Mouse (Mus musculus): ENCODE measurements around the gene Elovl6. TPM values are rescaled to one million over a fixed set of nuclear protein-coding genes. Genes with fewer than 3 reads are reported as not detected.
A peak's percentile ranks its signal among the peaks of the same experiment; 100 is the strongest.

The Elovl6 gene
- total RNA-seq, 2 experiments from 2014 or later, result 28.6 to 31.9 TPM

DNA sequence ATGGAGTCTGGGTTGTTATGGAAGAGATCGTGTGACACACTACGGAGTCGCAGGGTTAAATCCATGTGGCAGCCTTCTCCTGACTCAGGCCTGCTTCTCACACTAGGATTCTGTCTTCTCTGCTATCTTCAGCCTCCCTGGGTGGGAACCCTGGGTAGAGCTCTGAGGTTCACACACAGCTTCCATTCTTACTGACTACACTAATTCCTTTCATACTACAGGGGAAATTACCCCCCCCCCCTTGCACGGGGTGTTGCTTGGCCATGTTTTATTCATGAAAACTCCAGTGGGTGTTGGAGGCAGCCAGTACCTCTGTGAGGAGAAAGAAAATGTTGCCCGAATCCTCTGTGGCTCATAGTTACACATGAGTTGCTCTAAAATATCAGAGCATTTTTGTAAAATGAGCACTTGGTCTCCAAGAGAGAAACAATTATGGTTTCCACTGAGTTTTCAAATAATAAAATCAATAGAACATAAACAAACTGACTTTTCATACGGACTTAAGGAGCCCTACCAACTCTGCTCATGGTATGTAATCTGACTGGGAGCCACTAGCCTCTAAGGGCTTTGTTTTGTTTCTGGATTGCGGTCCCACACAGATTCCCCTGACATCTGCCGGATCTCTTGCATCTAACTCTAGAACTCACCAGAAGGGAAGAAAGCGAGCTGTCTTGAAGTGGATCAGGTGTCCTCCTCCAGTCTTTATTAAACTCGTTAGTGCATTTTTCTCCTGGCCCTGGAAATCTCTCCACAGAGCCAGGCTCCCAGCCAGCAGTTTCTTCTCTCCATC lies 108.3 kb downstream of the Elovl6 start:
- DNase-seq (ENCODE audit: low spot score in 2 of 2), result peak in 1 of 2 experiments; percentile 48

DNA sequence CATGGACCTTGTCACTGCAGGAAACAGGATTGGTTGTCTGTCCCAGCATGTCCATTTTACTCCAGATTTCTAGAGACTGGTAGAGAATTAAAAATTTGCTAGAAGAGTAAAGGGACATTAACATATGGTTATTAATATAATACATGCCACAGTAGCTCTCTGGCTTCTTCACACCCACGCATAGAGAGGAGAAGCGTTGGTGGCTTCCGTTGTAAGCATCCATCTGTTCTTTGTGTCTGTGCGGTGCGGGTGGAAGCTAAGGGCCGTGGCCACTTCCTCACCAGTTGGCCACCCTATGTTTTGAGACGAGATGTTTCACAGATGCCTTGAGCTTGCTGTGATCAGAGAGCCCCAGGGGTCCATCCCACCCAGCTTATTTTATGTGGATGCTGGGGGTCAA lies 109.5 kb downstream of the Elovl6 start:
- peak in 1 of 2 experiments; percentile 51 for DNase-seq (ENCODE audit: low spot score in 2 of 2)

DNA sequence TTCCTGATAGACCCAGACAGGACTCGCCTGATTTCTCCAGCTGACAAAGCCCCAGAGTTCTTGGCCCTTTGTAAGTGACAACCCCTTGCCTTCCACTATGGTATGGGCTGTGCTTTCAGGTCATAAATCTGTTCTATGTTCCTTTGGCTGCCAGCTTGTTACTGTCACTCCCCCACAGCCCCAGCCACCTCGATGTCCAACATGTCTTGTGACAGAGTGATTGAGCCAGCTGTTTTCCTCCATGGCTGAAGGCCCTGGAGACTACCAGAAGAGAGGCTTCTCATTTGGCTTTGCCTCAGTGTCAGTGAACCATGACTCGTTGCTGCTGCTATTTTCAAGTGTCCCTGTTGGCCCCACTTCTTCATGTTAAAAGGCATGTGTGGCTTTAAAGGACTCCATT lies 113.3 kb downstream of the Elovl6 start:
- DNase-seq (ENCODE audit: low spot score in 2 of 2), result no peak

DNA sequence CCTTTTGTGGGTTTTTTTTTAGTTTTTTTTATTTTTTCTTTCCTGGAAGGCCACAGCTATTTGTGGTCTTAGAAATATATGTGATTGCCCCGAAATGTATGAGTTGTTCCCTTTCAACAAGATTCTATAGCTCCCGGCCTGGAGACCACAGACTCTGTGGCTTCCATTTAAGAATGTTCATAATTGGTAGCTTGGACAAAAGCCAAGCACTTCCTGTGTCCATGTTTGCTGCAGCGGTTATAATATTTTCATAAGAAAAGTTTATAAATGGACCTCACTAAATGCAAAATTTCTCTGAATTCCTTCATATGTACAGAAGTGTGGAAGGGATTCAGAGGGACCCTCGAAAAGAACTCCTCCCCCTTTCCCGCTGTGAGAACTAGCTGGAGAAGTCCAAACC lies 114.6 kb downstream of the Elovl6 start:
- DNase-seq (ENCODE audit: low spot score in 2 of 2), result no peak

DNA sequence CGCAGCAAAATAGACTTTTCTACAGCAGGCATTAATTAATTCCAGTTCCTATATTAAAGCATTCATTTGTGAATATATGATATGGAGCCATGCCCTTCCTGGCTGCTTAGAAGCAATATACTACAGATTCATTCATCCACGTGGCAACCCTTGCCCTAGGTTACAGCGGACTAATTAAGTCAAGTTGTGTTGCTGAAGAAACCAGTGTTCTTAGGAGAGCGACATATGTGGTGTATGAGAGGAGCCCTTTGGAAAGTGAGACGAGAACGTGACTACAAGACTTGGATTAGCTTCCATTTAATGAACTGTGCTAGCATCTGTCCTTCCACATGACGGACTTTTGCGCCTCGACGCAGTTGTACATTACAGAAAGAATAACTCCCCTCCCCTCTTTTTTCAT lies 115.2 kb downstream of the Elovl6 start:
- DNase-seq (ENCODE audit: low spot score in 2 of 2), result no peak

DNA sequence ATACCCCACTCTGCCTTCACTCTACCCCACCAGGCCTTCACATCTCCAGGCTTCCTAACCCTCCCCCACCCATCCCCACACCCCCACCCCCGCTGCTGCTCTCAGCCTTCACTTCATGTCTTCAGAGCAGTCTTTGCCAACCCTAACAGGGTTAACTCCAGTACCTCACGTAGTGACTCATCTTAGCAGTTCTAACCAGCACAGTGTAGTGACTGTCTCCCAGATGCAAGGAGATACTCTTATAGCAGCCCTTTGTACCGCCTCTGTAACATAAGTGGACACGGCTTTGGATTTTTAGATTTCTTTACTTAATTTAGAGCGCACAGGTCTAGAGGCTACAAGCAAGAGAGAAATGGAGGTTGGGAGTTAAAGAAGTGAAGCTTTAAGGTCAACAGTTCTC lies 116.4 kb downstream of the Elovl6 start:
- no peak for DNase-seq (ENCODE audit: low spot score in 2 of 2)

DNA sequence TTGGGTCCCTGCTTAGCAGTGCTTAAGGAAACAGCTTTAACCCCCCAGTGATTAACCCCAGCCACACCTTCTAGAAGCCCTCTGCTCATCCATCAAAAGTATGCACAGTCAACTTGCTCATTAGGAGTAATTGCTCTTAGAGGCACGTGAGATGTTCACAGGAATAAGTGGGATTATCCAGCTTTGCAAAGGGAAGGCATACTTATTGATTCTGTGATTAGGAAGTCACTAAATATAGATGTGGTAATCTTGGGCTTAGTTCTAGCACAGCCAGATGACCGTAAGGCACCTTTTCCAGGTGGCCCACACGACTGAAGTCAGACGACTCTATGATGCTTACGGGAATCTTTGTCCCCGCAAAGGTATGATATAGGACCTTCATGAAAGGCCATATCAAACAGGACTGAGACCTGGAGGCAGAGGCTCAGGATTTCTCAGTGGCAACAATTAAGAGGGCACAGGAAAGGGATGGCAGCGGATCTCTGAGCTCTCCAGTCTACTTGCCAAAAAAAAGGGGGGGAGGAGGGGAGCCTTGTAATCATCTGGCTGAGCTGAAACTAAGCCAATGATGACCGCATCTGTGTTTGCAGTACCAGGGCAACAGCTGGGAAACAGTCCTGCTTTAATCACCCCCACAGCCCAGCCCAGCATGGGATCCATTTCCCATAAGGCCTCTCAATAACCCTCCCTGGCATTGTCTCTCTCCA lies 117.6 kb downstream of the Elovl6 start:
- DNase-seq (ENCODE audit: low spot score in 2 of 2), result peak in 1 of 2 experiments; percentile 54

DNA sequence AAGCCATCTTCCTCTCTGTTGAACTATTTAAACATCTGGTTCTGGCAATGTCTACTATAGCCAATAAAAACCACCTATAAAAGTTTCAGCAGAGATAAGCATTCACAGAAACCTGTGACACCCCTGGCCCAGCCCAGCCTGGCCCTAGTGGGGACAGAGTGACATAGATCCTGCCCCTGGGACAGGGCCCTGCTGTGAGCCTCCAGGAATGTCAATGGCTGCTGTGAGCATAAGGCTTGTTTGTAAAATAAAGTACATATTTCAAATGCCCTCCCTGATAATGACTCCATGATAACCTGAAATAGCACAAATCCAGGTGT lies 118.1 kb downstream of the Elovl6 start:
- DNase-seq (ENCODE audit: low spot score in 2 of 2), result no peak

DNA sequence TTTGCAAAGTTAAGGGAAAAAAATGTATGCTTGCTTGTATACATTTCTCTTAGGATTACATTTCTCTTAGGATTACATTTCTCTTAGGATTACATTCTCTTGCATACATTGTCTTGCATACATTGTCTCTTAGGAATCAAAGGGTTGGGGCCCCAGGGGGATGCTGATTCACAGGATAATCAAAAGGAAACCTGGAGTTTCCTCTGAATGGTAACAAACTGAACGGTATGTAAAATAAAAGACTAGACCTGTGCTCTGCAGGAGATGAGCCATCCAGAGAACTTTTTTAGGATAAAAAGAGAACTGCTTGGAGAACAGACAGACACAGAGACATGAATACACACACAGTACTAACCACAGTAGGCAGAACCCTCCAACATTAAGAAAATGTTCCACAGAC lies 118.8 kb downstream of the Elovl6 start:
- DNase-seq (ENCODE audit: low spot score in 2 of 2), result no peak

DNA sequence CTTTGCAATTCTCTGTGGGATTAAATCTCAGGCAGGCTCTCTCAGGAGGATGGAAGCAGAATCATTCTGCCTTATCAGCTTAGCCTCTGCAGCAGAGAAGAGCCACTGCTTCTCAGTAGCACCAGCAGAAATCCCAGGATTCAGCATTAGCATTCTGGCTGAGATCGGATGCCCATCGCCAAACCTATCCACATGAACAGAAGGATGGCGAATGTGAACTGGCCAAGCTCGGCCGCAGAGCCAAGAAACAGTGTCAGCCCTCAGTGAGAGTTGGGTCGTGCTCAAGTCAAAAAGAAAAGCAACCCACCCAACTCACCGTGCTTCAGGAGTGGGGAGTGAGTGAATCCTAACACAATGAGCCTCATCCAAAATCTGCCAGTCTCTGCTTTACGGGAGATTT lies 119.6 kb downstream of the Elovl6 start:
- no peak for DNase-seq (ENCODE audit: low spot score in 2 of 2)

DNA sequence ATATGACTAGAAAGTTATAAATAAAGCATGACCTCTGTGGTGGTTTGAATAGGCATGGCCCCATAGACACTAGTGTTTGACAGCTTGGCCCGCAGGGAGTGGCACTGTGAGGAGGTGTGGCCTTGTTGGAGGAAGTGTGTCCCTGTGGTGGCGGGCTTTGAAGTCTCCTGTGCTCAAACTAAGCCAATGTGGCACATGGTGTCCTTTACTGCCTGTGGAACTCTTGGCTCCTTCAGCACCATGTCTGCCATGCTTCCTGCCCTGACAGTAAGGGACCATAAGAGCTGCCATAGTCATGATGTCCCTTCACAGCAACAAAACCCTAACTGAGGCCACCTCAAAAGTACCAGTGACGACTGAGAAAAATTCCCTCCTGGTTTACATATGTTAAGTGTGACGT lies 120.3 kb downstream of the Elovl6 start:
- DNase-seq (ENCODE audit: low spot score in 2 of 2), result no peak

DNA sequence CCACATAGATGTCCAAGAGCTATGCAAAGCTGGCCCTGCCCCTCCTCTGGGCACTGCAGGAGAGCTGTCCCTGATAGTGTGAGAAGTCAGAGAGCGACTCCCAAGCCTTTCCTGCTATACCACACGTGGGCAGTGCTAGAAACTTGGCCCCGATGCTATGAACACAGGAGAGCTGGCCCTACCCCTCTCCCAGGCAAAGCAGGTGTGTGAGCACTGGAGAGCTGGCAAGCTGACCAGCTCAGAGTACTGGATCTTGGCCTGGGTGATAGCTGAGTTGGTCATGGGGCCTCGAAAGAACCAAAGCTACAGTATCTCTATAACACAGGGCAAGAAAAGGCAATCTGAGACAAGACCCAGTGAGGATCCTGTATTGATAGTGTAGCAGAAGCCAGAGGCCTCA lies 124.4 kb downstream of the Elovl6 start:
- no peak for DNase-seq (ENCODE audit: low spot score in 2 of 2)

DNA sequence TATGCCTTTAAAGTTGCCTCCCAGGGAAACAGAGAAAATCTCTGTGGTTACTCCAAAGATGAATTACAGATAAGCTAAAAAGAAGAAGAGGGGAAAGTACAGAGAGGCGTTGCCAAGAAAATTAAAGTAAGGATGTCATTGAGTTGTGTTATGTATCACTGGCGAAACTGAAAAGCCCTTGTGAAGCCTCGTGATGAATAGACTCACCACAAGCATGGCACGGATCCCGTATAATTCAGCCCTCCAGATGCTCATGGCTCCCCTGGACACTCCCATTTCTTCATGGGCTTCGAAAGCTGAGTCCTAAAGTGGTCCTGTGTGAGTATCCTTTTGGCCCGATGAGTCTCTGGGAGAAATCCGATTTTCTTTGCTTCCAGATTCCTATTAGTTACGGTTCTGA lies 125.1 kb downstream of the Elovl6 start:
- no peak for DNase-seq (ENCODE audit: low spot score in 2 of 2)

DNA sequence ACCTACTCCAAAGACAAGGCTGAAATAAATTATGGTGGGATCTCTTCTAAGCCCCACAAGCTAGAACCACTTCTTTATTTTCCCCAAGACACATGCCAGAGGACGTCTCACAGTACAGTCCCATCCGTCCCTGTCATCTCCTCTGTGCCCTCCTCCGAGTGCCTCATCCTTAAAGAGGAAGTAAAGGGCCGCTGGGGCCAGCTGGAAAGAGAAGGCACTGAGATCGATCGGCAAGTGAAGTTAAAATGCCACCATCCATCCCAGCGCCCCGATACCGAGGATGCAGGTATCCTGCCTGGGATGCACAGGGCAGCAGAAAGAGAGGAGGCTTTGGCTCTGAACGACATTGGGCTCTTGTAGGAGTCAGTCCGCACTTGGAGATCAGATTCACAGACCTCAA lies 125.6 kb downstream of the Elovl6 start:
- DNase-seq (ENCODE audit: low spot score in 2 of 2), result no peak

DNA sequence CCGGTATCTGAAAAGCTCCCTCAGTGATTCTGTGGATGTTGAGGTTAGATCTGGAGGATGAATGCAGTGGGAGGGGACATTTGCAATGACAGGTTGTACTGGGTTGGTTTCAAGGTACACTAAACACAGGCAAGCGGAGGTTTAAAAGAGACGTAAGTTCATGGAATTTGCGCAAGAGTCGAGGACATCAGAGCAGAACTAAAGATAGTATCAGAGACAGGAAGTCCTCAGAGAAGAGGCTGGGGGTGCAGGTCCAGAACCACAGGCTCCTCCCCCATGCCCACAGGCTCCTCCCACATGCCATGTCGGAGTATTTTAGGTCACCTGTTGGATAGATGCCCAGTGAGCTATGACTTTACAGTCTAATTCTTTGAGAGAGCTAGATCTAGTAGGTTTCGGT lies 126.6 kb downstream of the Elovl6 start:
- DNase-seq (ENCODE audit: low spot score in 2 of 2), result no peak

DNA sequence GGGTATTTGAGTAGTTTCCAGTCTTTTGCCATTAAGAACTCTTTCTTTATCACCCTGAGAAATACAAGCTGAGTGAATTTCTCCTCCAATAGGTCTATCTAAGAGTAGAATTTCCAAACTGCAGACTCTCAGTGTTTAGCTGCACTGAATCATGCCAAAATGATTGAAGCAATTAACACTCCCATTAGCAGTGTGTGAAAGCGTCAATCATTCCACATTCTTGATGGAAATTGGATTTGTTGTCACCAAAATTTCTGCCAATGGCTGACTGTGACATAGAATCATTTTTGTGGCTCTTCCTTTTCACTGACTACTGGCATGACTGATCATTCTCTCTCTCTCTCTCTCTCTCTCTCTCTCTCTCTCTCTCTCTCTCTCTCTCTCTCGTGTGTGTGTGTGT lies 131.8 kb downstream of the Elovl6 start:
- DNase-seq (ENCODE audit: low spot score in 2 of 2), result no peak

DNA sequence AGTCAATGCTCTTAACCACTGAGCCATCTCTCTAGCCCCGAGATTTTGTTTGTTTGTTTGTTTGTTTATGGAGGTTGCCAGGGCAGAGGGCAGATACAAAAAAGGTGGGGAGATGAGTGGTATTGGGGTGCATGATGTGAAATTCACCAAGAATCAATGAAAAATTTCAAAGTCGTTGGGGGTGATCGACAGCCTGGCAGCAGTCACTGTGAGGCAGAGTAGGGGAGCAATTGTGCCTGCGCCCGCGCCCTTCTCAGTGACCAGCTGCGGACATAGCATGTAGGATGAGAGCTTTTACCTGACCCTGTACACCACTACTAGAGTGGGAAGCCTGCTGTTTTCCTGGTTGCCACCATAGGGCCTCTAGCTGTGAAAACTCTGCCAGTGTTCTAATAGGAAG lies 143.8 kb downstream of the Elovl6 start:
- no peak for DNase-seq (ENCODE audit: low spot score in 2 of 2)

DNA sequence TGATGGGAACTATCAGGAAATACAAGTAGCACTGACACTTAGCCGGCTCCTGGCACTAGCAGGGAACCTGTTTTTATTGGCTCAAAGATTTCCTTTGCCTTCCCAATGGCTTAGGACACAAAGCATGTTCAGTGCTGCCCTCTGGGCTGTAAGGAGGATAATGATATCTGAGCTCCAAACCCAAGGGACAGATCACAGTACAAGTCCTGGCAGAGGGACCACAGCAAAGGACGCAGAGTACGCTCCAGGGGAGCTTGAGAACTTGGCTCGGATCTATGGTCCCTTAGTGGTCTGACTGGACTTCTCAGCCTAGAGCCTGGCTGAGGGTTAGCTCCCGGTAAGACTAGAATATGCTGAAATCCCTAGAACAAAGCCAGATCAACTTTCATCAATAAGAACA lies 148.1 kb downstream of the Elovl6 start:
- DNase-seq (ENCODE audit: low spot score in 2 of 2), result peak in 1 of 2 experiments; percentile 44

DNA sequence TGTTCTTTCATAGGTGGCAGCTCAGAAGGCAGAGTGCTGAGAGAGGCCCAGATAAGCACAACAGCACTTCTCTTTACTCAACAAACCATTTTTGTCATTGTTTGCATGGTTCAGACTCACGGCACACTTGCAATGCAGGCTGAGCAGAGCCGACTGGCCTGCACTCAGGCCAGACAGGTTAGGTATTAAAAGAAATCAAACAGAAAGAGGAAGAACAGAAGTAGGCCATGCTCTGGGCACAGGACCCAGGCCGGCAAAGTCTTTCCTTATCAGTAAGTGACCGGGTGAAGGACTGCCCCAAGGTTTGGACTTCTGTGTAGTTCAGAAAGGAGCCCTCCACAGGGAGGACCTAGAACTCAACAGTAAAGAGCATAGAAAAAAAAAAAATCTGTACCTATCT lies 149.7 kb downstream of the Elovl6 start:
- DNase-seq (ENCODE audit: low spot score in 2 of 2), result no peak

DNA sequence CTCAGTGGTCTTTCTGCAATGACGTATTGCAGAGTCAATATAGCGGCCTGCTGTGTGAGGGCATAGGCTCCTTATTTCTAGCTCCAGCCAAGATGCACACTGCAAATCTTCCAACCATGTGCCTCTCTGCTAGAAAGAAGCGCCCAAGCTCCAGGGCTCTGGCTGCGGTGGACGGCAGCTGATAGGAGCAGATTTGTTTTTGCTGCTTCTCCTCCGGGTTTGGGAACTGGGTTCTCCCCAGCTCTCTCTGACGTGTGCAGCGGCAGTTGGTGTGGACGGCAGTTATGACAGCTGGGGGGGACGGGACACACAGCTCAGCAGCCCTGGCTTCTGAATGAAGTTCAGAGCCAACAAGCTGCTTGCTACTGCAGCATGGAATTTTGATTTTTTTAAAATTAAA lies 150.2 kb downstream of the Elovl6 start:
- DNase-seq (ENCODE audit: low spot score in 2 of 2), result peak; percentile 67 to 71

DNA sequence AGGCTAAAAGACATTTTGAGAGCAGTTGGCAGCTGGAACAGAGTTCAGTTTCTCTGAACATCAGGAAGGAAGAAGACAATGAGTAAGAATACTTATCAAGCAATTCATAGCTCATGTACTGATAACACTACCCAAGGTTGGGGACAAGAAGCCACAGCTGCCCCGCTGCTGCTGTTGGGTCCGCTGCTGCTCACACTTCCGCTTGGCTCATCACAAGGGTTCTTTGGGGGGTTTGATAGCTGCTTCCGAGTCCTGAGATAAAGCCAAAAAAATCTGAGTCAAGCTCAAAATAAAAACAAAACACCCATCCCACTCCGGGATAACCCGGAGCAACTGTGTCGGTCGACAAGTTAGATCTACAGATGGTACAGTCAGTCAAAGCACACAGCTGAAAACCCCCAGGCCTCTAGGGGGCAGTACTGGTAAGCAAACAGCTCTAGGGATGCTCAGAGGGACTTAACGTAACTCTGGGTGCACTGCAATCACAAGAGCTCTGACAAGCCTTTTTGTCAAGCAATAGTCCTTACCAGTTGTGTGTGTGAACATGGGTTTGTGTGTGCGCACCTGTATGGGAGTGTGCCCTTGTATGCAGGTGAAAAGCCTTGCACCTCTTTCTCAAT lies 151.0 kb downstream of the Elovl6 start:
- no peak for DNase-seq (ENCODE audit: low spot score in 2 of 2)

DNA sequence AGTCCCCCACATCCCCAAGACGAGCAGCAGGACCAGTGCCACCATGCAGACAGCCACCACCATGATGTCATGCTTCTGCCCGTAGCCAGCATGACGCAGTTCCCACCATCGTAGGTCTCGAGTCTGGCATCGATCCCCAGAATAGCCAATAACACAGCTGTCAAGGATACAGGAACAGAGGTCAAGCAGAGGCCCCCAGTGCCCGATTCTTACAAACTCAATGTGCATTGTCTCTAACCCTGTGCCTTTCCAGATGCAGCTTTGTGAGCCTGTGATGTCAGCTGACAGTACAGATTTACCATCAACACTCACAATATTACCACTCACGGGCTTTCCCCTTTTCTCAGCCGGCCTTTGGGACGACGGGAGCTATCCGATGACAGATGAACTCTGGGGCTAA lies 154.0 kb downstream of the Elovl6 start:
- no peak for DNase-seq (ENCODE audit: low spot score in 2 of 2)

Data from layer of hippocampus, adult 18-20 months (tissue).